Mouse (Mus musculus) embryonic fibroblast, embryonic 13.5 days (primary cell): ENCODE data around the gene Frmd4a. TPM values are rescaled to one million over a fixed set of nuclear protein-coding genes. Genes with fewer than 3 reads are reported as not detected.

ENCODE experiments used
- H3K27ac ChIP-seq: 2 replicates; pipeline ENCODE4 v1.5.1; 2012; ENCODE audit warnings: low read length, control low read depth, inconsistent platforms; ENCODE audit not compliant: insufficient read depth
- H3K4me1 ChIP-seq: 2 replicates; pipeline ENCODE4 v1.6.1; 2011; ENCODE audit warnings: low read length; ENCODE audit not compliant: control insufficient read depth, insufficient read depth
- H3K4me3 ChIP-seq: 2 replicates; pipeline ENCODE4 v1.5.1; 2011; ENCODE audit warnings: mild to moderate bottlenecking, control low read depth, low read length; ENCODE audit not compliant: insufficient read depth
- CTCF ChIP-seq: IDR thresholded peaks from 2 replicates; pipeline ENCODE4 v1.5.1; 2011; ENCODE audit warnings: mild to moderate bottlenecking, control low read depth, low read length, moderate library complexity, borderline replicate concordance; ENCODE audit not compliant: insufficient read depth
- POLR2A ChIP-seq: IDR thresholded peaks from 2 replicates; pipeline ENCODE4 v1.6.1; 2011; ENCODE audit warnings: low read depth, mild to moderate bottlenecking, control low read depth, low read length, moderate library complexity
- polyA plus RNA-seq: library from polyadenylated mRNA; stranded (reverse); fragments of >200 nt; gene quantifications from 2 replicates; pipeline ENCODE4 v1.2.4, GENCODE M21; 2011; ENCODE audit warnings: low read depth; ENCODE audit not compliant: missing spikeins, insufficient read length

Gene Frmd4a
- polyA plus RNA-seq: 66.9 and 68.6 TPM in 2 replicates

DNA sequence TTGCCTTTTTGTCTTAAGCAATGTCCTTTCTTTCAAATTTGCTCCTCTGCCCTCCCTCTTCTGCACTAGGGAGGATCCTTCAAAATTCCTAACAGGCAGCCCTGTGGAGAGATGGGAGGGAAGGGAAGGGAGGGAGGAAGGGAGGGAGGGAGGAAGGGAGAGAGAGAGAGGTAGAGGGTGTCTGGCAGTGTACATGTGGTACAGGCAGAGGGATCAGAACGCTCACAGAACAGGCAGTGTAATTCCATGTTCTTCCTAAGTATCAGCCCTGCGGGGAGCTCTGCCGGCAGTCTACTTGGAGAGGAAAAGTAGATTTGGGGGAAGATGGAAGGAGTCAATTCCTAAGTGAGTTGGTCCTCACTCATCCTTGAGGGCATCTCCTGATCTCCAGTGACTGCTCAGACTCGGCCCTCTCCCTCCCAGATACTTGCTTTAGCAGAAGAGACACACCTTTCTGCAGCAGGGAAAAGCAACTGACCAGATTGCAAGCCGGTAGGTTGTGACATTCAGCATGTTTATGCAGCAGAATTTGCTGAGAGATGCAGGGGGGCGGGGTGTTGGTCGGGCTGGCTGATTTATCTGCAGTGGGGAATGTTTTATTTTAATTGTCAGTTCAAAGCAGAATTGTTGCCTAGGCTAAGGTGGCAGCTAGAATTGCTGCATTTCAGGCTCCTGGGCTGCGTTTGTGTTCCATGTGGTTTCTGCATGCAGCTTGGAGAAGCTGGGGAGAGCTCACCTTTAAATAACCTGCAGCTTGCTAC, at the start of gene Frmd4a:
Gene Frmd4a, plus strand, starts transcription at position 190 of the 761 bp plus-strand sequence.
- H3K27ac ChIP-seq: no peak within 1 kb of the TSS
- no peak for TF ChIP-seq CTCF
- no peak for TF ChIP-seq POLR2A
- no peak within 1 kb of the TSS for H3K4me3 ChIP-seq
- no peaks in the 10 kb centered on the region for H3K4me1 ChIP-seq

- Histone ChIP-seq H3K4me3 (no peak overlapping the region), H3K27ac (no peak overlapping the region), H3K4me1 (no peaks in the 10 kb centered on the region)
- TF ChIP-seq POLR2A: no peak
- no peak for TF ChIP-seq CTCF
Observed at GRCm38 (mm10) chr2:3988876-3989275, 28.6 kb upstream of the Frmd4a start.

DNA sequence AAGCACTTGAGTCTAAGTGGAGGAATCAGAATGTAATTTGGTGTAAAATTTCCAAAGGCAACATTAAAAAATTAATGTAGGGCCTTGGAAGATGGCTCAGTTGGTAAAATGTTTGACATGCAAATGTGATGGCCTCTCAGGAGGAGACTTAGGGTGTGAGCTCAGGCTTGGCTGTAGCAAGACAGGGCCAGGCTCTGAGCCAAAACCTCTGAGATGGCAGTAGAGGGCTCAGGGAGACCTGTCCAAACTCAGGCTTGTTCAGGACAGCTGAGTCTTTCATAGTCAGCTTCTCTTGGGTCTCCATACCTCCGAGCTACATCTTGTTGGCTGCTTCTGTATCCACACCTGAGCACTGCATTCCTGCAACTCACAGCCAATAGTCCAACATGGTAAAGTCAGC, 27.1 kb upstream of the Frmd4a start:
- Histone ChIP-seq H3K27ac (no peak overlapping the region), H3K4me1 (no peaks in the 10 kb centered on the region), H3K4me3 (no peak overlapping the region)
- TF ChIP-seq CTCF: no peak
- no peak for TF ChIP-seq POLR2A

DNA sequence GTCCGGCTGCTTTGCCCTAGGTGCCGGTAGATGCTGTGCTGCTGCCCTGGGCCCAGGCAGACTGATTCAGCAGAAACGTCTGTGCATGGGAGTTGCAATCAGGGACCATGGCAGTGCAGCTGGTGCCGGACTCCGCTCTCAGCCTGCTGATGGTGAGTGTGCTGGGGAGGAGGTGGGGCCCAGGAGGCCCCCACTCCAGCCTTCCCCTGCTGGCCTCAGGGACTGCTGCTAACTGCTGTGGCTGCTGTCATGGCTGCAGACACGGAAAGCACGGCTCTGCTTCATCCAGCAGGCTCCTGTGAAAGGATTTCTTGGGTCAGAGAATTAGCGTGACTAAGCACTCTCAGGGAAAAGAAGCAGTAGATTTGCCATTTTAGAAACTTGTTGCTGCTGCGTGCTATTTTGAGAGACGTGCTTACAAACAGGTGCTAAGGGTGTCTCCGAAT, 937 bp downstream of the Frmd4a start:
- Histone ChIP-seq H3K27ac (no peak overlapping the region), H3K4me3 (no peak overlapping the region), H3K4me1 (no peaks in the 10 kb centered on the region)
- TF ChIP-seq POLR2A (no peak), CTCF (no peak)

- no peak for TF ChIP-seq CTCF
- no peak for TF ChIP-seq POLR2A
- no peak overlapping the region for H3K4me3 ChIP-seq
- no peak overlapping the region for H3K27ac ChIP-seq
- no peaks in the 10 kb centered on the region for H3K4me1 ChIP-seq
Observed at GRCm38 (mm10) chr2:4018909-4019308, 1.4 kb downstream of the Frmd4a start.

DNA sequence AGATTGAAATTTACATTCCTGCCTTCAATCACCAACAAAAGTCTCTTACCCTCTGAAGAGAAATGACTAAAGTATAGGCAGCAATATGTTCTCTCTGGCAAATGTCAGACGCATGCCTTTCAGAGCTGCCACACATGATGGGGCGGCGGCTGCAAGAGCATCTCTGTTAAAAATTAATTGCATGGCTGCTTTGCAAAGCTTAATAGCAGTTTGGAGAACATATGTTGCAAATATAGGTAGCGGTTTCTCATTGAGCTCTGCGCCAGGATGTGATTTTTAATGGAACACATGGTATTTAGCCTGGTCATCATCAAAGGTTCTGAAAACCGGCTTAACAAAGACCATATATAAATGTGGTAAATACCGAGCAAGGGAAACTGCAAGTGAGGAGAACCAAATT, 7.4 kb downstream of the Frmd4a start:
- no peak overlapping the region for H3K27ac ChIP-seq
- TF ChIP-seq CTCF (no peak), POLR2A (no peak)
- H3K4me3 ChIP-seq: no peak overlapping the region
- no peaks in the 10 kb centered on the region for H3K4me1 ChIP-seq

DNA sequence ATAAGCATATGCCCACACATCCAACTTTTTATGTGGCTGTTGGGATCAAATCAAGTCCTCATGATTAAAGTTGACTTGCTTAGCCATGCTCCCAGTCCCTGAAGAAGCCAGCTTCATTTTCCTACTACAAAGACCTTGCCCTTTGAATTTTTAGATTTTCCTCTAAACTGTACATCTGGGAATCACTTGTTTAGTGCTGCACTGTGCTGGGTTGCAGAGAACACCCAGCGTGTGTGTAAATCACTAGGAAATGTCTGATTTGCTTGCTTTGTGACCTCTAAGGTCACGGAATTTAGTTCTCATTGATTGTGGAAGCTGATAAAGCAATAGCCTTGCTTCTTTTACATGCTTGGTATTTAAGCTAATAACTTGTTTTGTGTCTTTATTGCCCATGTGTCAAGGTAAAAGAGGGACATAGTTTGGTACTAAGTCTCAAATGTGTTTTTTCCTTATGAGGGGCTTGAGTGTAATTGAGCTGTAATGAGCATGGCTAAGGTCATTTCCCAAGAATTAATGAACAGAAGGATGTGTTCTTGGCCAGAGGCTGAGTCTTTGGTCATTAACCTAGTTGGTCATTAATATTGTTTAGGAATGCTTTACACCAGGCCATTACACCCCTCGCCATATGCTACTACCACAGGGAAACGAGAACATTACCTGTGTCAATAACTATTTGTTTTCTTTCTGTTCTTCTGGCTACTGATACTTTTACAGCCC, 11.7 kb downstream of the Frmd4a start:
- H3K4me1 ChIP-seq: no peaks in the 10 kb centered on the region
- TF ChIP-seq CTCF (no peak), POLR2A (no peak)
- H3K4me3 ChIP-seq: no peak overlapping the region
- no peak overlapping the region for H3K27ac ChIP-seq

- Histone ChIP-seq H3K4me3 (no peak overlapping the region), H3K27ac (no peak overlapping the region), H3K4me1 (no peaks in the 10 kb centered on the region)
- no peak for TF ChIP-seq POLR2A
- TF ChIP-seq CTCF: no peak
Observed at GRCm38 (mm10) chr2:4036153-4036589, 18.7 kb downstream of the Frmd4a start.

- no peak overlapping the region for H3K4me3 ChIP-seq
- H3K4me1 ChIP-seq: no peaks in the 10 kb centered on the region
- no peak for TF ChIP-seq CTCF
- TF ChIP-seq POLR2A: no peak
- no peak overlapping the region for H3K27ac ChIP-seq
Observed at GRCm38 (mm10) chr2:4036651-4037117, 19.2 kb downstream of the Frmd4a start.

DNA sequence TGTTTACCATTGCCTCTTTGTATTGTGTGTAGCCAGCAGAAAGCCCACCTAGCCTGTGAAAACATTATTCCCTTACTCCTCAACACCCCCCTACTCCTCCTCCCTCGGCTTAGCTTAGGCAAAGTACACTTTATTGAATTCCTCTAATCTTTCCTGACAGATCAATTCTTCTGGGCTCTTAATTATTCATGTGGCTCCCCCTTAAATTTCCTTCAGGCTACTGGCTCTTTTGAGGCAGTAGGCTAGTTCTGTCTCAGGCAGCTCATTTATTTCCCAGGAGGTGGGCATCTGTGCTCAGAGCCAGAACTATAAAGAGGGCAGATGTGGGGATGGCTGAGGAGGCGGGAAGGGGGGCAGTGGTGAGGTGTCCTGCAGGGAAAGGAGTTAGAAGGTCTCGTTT, 24.5 kb downstream of the Frmd4a start:
- H3K4me3 ChIP-seq: no peak overlapping the region
- no peak overlapping the region for H3K27ac ChIP-seq
- H3K4me1 ChIP-seq: no peaks in the 10 kb centered on the region
- TF ChIP-seq CTCF (no peak), POLR2A (no peak)
